Mouse (Mus musculus) brain, embryonic 14.5 days (tissue): ENCODE measurements at regions not wholly inside any gene's neighbourhood (a gene's known extent, or its start where the extent isn't known, plus 50 kb on each side); places are given as distances from the start of the nearest gene placed in this dataset.

ENCODE experiments used
- DNase-seq: peaks from one replicate; pipeline ENCODE4 v3.0.0-alpha.2; 2011; ENCODE audit warnings: low read depth
- CTCF ChIP-seq: fragments of 200-500 bp; IDR thresholded peaks from 2 replicates; pipeline ENCODE4 v1.5.1; 2012; ENCODE audit warnings: inconsistent platforms, mild to moderate bottlenecking, moderate library complexity, borderline replicate concordance; ENCODE audit not compliant: insufficient read depth, insufficient read length; ENCODE audit errors: extremely low read depth
- POLR2A ChIP-seq: fragments of 200-500 bp; IDR thresholded peaks from 2 replicates; pipeline ENCODE4 v1.6.1; 2012; ENCODE audit warnings: mild to moderate bottlenecking, inconsistent platforms, borderline replicate concordance; ENCODE audit not compliant: poor library complexity, insufficient read depth, insufficient read length, severe bottlenecking; ENCODE audit errors: extremely low read depth

- DNase-seq, result no peak
- TF ChIP-seq CTCF (no peak), POLR2A (no peak)
Observed at GRCm38 (mm10) chr2:128516694-128517093, 74.3 kb upstream of the Spdye4c start.

DNA sequence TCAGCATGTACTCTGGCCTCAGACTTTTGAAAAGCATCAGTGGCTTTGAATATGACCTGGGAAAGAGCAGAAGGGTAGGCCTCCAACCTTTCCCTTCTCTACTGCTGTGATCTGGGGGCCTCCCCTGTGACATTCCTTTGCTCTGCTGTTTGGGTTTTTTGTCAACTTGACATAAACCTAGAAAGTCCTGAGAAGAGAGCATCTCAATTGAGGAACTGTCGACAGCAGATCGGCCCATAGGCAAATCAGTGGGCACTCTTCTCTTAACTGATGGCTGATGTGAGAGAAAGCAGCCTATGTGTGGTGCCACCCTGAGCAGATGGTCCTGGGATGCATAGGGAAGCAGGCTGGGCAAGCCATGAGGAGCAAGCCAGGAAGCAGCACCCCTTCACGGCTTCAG lies 72.9 kb upstream of the Spdye4c start:
- TF ChIP-seq CTCF (no peak), POLR2A (no peak)
- DNase-seq, result no peak

- DNase-seq, result no peak
- no peak for TF ChIP-seq POLR2A
- no peak for TF ChIP-seq CTCF
Observed at GRCm38 (mm10) chr2:128521701-128522443, 69.1 kb upstream of the Spdye4c start.

- no peak for DNase-seq
- TF ChIP-seq CTCF (no peak), POLR2A (no peak)
Observed at GRCm38 (mm10) chr2:128523425-128524108, 67.4 kb upstream of the Spdye4c start.

DNA sequence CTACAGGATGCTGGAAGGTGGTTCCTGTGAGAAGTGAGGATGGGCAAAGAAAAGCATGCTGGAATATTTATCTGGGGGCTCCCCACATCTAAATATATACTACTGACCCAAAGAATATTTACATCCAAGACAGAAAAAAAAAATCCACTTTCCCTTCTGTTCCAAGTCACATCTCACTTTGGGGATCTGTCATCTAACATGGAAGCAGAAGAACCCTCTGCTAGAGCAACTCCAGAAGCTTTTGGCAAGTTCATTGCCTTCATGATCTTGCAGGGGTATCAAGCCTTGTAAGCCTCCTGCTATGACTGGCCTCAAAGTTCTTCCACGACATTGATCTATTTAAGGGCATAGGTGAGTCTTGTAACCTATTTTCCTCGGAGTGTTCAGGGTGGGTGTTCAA lies 64.9 kb upstream of the Spdye4c start:
- TF ChIP-seq POLR2A (no peak), CTCF (no peak)
- DNase-seq, result no peak

DNA sequence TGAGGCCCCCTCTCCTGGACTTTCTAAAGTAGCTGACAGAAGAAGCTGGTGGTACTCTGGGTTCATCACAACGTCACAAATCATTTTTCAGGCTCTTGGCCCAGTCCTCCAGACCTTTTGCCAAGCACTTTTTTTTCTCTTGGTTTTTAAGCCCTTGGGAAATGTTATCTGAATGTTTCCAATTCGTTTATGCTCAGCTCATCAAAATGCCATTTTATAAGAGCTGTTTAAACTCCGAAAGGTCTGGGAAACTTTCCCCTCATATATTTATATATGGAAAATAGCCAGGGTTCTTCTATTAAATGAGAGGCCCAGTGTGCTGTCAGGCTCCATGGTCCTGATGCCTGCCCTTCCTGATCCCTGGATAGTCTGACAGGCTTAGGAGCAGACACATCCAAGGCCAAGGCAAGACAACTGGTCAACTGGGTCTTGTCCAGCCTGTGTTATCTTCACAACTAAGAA lies 64.1 kb upstream of the Spdye4c start:
- TF ChIP-seq POLR2A (no peak), CTCF (no peak)
- no peak for DNase-seq

DNA sequence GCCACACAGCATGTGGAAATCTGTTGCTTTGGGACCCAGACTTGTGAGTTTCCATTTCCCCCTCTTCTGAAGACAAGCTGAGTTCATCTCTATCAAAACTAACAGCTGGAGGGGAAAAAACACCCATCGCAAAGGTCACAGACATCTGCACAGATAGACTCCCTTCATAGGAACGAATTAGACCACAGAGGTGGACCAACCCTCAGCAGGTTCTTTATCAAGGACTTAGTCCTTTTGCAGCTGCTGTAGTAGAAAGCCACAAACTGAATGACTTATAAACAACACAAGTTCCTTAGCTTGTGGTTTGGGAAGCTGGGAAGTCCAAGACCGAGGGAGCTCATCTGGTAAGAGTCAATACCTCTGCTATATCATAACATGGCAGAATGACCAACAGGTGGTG lies 54.7 kb upstream of the Spdye4c start:
- no peak for DNase-seq
- TF ChIP-seq POLR2A, result no peak
- TF ChIP-seq CTCF, result no peak

GRCm38 (mm10) chr2:128537425-128537824 lies 53.6 kb upstream of the Spdye4c start:
- no peak for DNase-seq
- no peak for TF ChIP-seq POLR2A
- TF ChIP-seq CTCF, result no peak

DNA sequence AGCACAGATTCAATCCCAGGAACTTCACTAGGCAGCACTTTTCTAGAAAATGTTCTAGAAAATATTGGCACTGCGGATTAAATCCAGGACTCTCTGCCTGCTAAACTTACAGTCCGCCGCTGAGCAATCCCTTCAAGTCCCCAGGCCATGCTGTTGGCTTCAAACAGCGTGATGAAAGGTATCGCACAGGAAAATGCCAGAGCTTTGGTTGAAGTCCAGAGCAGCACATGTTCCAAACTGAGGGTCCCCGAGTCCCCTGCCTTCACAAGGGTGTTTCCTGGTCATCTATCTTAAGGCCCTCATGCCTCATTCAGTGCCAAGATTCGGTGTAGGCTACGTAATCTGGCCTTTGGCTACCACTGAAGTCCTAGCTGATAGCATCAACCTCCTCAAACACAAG lies 52.3 kb upstream of the Spdye4c start:
- no peak for TF ChIP-seq POLR2A
- TF ChIP-seq CTCF, result no peak
- DNase-seq, result no peak
